Mouse (Mus musculus) cerebellum, adult 8-10 months (tissue): ENCODE data around the gene Gm10719.
"Not testable (repeated sequence)": the region's sequence is repeated elsewhere in the genome, so short reads cannot be mapped to it uniquely, and the experiment has no call there.

ENCODE experiments used
- DNase-seq: peaks from one replicate; pipeline ENCODE4 v3.0.0; 2022

Gm10719 gene

DNA sequence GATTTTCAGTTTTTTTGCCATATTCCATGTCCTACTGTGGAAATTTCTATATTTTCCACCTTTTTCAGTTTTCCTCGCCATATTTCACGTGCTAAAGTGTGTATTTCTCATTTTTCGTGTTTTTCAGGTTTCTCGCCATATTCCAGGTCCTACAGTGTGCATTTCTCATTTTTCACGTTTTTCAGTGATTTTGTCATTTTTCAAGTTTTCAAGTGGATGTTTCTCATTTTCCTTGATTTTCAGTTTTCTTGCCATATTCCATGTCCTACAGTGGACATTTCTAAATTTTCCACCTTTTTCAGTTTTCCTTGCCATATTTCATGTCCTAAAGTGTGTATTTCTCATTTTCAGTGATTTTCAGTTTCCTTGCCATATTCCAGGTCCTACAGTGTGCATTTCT is 8.9 kb downstream of the Gm10719 start:
- not testable (repeated sequence) for DNase-seq

- DNase-seq = not testable (repeated sequence)
Observed at GRCm38 (mm10) chr9:3026741-3027140, 9.5 kb downstream of the Gm10719 start.

GRCm38 (mm10) chr9:3027200-3027599 is 10.0 kb downstream of the Gm10719 start:
- not testable (repeated sequence) for DNase-seq

- DNase-seq = peak; percentile 8
Observed at GRCm38 (mm10) chr9:3029276-3030000, 12.2 kb downstream of the Gm10719 start.

DNA sequence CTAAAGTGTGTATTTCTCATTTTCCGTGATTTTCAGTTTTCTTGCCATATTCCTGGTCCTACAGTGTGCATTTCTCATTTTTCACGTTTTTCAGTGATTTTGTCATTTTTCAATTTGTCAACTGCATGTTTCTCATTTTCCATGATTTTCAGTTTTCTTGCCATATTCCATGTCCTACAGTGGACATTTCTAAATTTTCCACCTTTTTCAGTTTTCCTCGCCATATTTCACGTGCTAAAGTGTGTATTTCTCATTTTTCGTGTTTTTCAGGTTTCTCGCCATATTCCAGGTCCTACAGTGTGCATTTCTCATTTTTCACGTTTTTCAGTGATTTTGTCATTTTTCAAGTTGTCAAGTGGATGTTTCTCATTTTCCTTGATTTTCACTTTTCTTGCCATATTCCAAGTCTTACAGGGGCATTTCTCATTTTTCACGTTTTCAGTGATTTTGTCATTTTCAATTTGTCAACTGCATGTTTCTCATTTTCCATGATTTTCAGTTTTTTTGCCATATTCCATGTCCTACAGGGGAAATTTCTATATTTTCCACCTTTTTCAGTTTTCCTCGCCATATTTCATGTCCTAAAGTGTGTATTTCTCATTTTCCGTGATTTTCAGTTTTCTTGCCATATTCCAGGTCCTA is 13.6 kb downstream of the Gm10719 start:
- DNase-seq = not testable (repeated sequence)

- DNase-seq = not testable (repeated sequence)
Observed at GRCm38 (mm10) chr9:3034299-3034698, 17.1 kb downstream of the Gm10719 start, which contains the start of gene Gm17535. TSS of gene Gm17535 (plus strand) at chr9:3034599.

DNA sequence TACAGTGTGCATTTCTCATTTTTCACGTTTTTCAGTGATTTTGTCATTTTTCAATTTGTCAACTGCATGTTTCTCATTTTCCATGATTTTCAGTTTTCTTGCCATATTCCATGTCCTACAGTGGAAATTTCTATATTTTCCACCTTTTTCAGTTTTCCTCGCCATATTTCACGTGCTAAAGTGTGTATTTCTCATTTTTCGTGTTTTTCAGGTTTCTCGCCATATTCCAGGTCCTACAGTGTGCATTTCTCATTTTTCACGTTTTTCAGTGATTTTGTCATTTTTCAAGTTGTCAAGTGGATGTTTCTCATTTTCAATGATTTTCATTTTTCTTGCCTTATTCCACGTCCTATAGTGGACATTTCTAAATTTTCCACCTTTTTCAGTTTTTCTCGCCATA is 19.4 kb downstream of the Gm10719 start, which contains the start of gene Gm10715:
Gene Gm10715, plus strand, starts transcription at position 301 of the 400 bp plus-strand sequence.
- not testable (repeated sequence) for DNase-seq

DNA sequence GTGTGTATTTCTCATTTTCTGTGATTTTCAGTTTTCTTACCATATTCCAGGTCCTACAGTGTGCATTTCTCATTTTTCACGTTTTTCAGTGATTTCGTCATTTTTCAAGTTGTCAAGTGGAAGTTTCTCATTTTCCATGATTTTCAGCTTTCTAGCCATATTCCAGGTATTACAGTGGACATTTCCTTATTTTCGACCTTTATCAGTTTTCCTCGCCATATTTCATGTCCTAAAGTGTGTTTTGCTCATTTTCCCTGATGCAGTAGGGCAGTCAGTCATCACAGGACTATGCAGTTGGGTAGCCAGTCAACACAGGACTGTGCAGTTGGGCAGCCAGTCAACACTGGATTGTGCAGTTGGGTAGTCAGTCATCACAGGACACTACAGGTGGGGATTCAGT is 21.0 kb downstream of the Gm10719 start:
- not testable (repeated sequence) for DNase-seq
